18 mouse cellular contexts compared by ENCODE assay signal in the genomic region with DNA sequence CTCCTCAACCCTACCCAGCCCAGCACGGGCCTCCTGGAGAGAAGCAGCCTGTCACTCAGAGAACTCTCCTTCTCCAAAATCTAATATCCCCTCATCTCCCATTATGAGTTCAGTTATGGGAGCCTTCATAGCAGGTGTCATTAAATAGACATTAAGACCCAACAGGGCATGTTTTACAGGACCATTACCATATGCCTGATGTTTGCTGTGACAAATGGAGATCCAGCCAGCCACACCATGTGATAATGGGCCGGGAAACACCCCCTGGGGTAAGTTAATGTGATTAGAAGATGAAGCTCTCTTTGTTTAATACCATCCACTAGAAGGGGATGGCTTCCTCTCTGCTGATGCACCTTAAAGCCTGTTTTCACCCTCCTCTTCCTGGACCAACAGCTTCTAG.
"Had no signal": no experiment of that assay in that cellular context is flagged by ENCODE, and none has a peak within 500 bp of the region (broad histone marks: within the 10 kb centered on the region; RNA-seq: fewer than 3 reads in every experiment).

No protein-coding gene starts in this region.

- H3K27me3 ChIP-seq: midbrain, embryonic 13.5 days; midbrain, embryonic 15.5 days; neural tube, embryonic 12.5 days had no signal

- H3K9ac ChIP-seq: liver, embryonic 14.5 days; lung, embryonic 14.5 days; midbrain, embryonic 13.5 days; midbrain, embryonic 15.5 days; neural tube, embryonic 12.5 days had no signal

- H3K9me3 ChIP-seq: midbrain, embryonic 10.5 days; midbrain, embryonic 13.5 days; midbrain, embryonic 15.5 days; neural tube, embryonic 12.5 days had no signal

- H3K4me2 ChIP-seq: lung, embryonic 14.5 days; midbrain, embryonic 13.5 days; midbrain, embryonic 15.5 days; neural tube, embryonic 12.5 days had no signal

- H3K36me3 ChIP-seq: midbrain, embryonic 10.5 days; midbrain, embryonic 13.5 days; midbrain, embryonic 15.5 days; neural tube, embryonic 12.5 days had no signal

- ATAC-seq: midbrain, embryonic 13.5 days; midbrain, embryonic 15.5 days had no signal

- H3K4me3 ChIP-seq: midbrain, embryonic 10.5 days; midbrain, embryonic 13.5 days; midbrain, embryonic 15.5 days; myocyte; neural tube, embryonic 12.5 days had no signal

- H3K27ac ChIP-seq: liver, embryonic 14.5 days; midbrain, embryonic 10.5 days; midbrain, embryonic 13.5 days; midbrain, embryonic 15.5 days; neural tube, embryonic 12.5 days had no signal

- DNase-seq: lung, adult 18-20 months; lung, embryonic 14.5 days; lung, postnatal 10 days; lung, postnatal 4 days; retina, postnatal 1 day; right cerebral cortex, adult 18-20 months; right cerebral cortex, postnatal 25 days; right cerebral cortex, postnatal 4 days; spleen, adult 18-20 months; thymus, adult 18-20 months; thymus, postnatal 14 days; thymus, postnatal 36 days had no signal
